Mouse (Mus musculus) liver, adult 2 months (tissue): ENCODE measurements around the gene Ntn5.

ENCODE experiments used
- CTCF ChIP-seq: fragments of 200-500 bp; IDR thresholded peaks from 2 replicates; pipeline ENCODE4 v1.5.1; 2011; ENCODE audit warnings: low read depth, low read length, control low read depth
- POLR2A ChIP-seq: fragments of 200-500 bp; IDR thresholded peaks from 2 replicates; pipeline ENCODE4 v1.6.1; 2011; ENCODE audit warnings: low read length, control low read depth; ENCODE audit not compliant: insufficient read depth; ENCODE audit errors: extremely low read depth

- TF ChIP-seq POLR2A (no peak), CTCF (no peak)
Measured at GRCm38 (mm10) chr7:45634946-45635681, 48.7 kb upstream of the Ntn5 start.
